Mouse (Mus musculus): ENCODE data around the gene Tex50. TPM values are rescaled to one million over a fixed set of nuclear protein-coding genes. Genes with fewer than 3 reads are reported as not detected.
"Not testable (repeated sequence)": the region's sequence is repeated elsewhere in the genome, so short reads cannot be mapped to it uniquely, and the experiment has no call there.

Gene Tex50
- 2.5 TPM in 1 of 3 replicates, not detected in the others for total RNA-seq (2017)

- ATAC-seq (replicated peaks; ENCODE audit: insufficient number of reproducible peaks, low FRiP score, low TSS enrichment, poor library complexity, severe bottlenecking): no peak
Observed at GRCm38 (mm10) chr1:161159214-161159613, at the start of gene Tex50. Gene Tex50, minus strand, starts transcription at chr1:161159314.

GRCm38 (mm10) chr1:161199856-161200255 is 40.7 kb upstream of the Tex50 start:
- ATAC-seq (replicated peaks; ENCODE audit: insufficient number of reproducible peaks, low FRiP score, low TSS enrichment, poor library complexity, severe bottlenecking): no peak

- ATAC-seq (replicated peaks; ENCODE audit: insufficient number of reproducible peaks, low FRiP score, low TSS enrichment, poor library complexity, severe bottlenecking): not testable (repeated sequence)
Observed at GRCm38 (mm10) chr1:161196364-161196763, 37.2 kb upstream of the Tex50 start.

GRCm38 (mm10) chr1:161195541-161196351 is 36.6 kb upstream of the Tex50 start:
- ATAC-seq (replicated peaks; ENCODE audit: insufficient number of reproducible peaks, low FRiP score, low TSS enrichment, poor library complexity, severe bottlenecking): peak; percentile 64

GRCm38 (mm10) chr1:161190253-161190910 is 31.3 kb upstream of the Tex50 start:
- no peak for ATAC-seq (replicated peaks; ENCODE audit: insufficient number of reproducible peaks, low FRiP score, low TSS enrichment, poor library complexity, severe bottlenecking)

- no peak for ATAC-seq (replicated peaks; ENCODE audit: insufficient number of reproducible peaks, low FRiP score, low TSS enrichment, poor library complexity, severe bottlenecking)
Observed at GRCm38 (mm10) chr1:161185431-161185830, 26.3 kb upstream of the Tex50 start.

- ATAC-seq (replicated peaks; ENCODE audit: insufficient number of reproducible peaks, low FRiP score, low TSS enrichment, poor library complexity, severe bottlenecking): no peak
Observed at GRCm38 (mm10) chr1:161183677-161184076, 24.6 kb upstream of the Tex50 start.

GRCm38 (mm10) chr1:161182386-161182785 is 23.3 kb upstream of the Tex50 start:
- no peak for ATAC-seq (replicated peaks; ENCODE audit: insufficient number of reproducible peaks, low FRiP score, low TSS enrichment, poor library complexity, severe bottlenecking)

GRCm38 (mm10) chr1:161180674-161181073 is 21.6 kb upstream of the Tex50 start:
- peak; percentile 64; the same call in 1 of the 2 replicates for ATAC-seq (replicated peaks; ENCODE audit: insufficient number of reproducible peaks, low FRiP score, low TSS enrichment, poor library complexity, severe bottlenecking)

- ATAC-seq (replicated peaks; ENCODE audit: insufficient number of reproducible peaks, low FRiP score, low TSS enrichment, poor library complexity, severe bottlenecking): peak; percentile 81
Observed at GRCm38 (mm10) chr1:161170651-161171050, 11.5 kb upstream of the Tex50 start.

- ATAC-seq (replicated peaks; ENCODE audit: insufficient number of reproducible peaks, low FRiP score, low TSS enrichment, poor library complexity, severe bottlenecking): no peak
Observed at GRCm38 (mm10) chr1:161160266-161160665, 1.2 kb upstream of the Tex50 start.

- ATAC-seq (replicated peaks; ENCODE audit: insufficient number of reproducible peaks, low FRiP score, low TSS enrichment, poor library complexity, severe bottlenecking): no peak
Observed at GRCm38 (mm10) chr1:161156546-161156945, 2.6 kb downstream of the Tex50 start.

GRCm38 (mm10) chr1:161151098-161151497 is 8.0 kb downstream of the Tex50 start:
- no peak for ATAC-seq (replicated peaks; ENCODE audit: insufficient number of reproducible peaks, low FRiP score, low TSS enrichment, poor library complexity, severe bottlenecking)

GRCm38 (mm10) chr1:161147888-161148287 is 11.2 kb downstream of the Tex50 start:
- no peak for ATAC-seq (replicated peaks; ENCODE audit: insufficient number of reproducible peaks, low FRiP score, low TSS enrichment, poor library complexity, severe bottlenecking)

- not testable (repeated sequence) for ATAC-seq (replicated peaks; ENCODE audit: insufficient number of reproducible peaks, low FRiP score, low TSS enrichment, poor library complexity, severe bottlenecking)
Observed at GRCm38 (mm10) chr1:161145611-161146010, 13.5 kb downstream of the Tex50 start.

- no peak for ATAC-seq (replicated peaks; ENCODE audit: insufficient number of reproducible peaks, low FRiP score, low TSS enrichment, poor library complexity, severe bottlenecking)
Observed at GRCm38 (mm10) chr1:161143216-161143615, 15.9 kb downstream of the Tex50 start.

- ATAC-seq (replicated peaks; ENCODE audit: insufficient number of reproducible peaks, low FRiP score, low TSS enrichment, poor library complexity, severe bottlenecking): no peak
Observed at GRCm38 (mm10) chr1:161142531-161143159, 16.5 kb downstream of the Tex50 start, which contains the start of gene Ankrd45. Gene Ankrd45, plus strand, starts transcription at chr1:161142691.

GRCm38 (mm10) chr1:161140026-161140762 is 18.9 kb downstream of the Tex50 start:
- no peak for ATAC-seq (replicated peaks; ENCODE audit: insufficient number of reproducible peaks, low FRiP score, low TSS enrichment, poor library complexity, severe bottlenecking)

GRCm38 (mm10) chr1:161139496-161139895 is 19.6 kb downstream of the Tex50 start:
- ATAC-seq (replicated peaks; ENCODE audit: insufficient number of reproducible peaks, low FRiP score, low TSS enrichment, poor library complexity, severe bottlenecking): peak; percentile 89

Data from monocyte, adult 5-6 weeks (primary cell).